ENCODE assay signal across 9 mouse cellular contexts in genomic region chr2:97467031-97467549, GRCm38 (mm10).
DNase-seq lines count a peak whose midpoint lies in the region; ATAC-seq lines count a peak whose summit lies in the region.
"Had no signal": no experiment of that assay in that cellular context is flagged by ENCODE, and none has a peak within 500 bp of the region (broad histone marks: within the 10 kb centered on the region; RNA-seq: fewer than 3 reads in every experiment).

No protein-coding gene starts in this region.

- H3K4me3 ChIP-seq in heart, embryonic 11.5 days (ENCODE audit: low read depth, low read length): peak overlapping the region; percentile 44
- peak overlapping the region; percentile 47 for H3K4me3 ChIP-seq in embryonic facial prominence, embryonic 13.5 days
- H3K4me3 ChIP-seq in hindbrain, embryonic 16.5 days (ENCODE audit: low read length): peak overlapping the region; percentile 66
- peak overlapping the region; percentile 34 for H3K4me3 ChIP-seq in limb, embryonic 11.5 days (ENCODE audit: low read depth, low read length)

- ATAC-seq in heart, embryonic 11.5 days (replicated peaks; ENCODE audit: insufficient number of reproducible peaks, low FRiP score, low TSS enrichment): peak; percentile 53; the same call in 1 of the 2 replicates
- 0 out of 2 replicates have a peak, but pooled peaks have one; percentile 69 for ATAC-seq in embryonic facial prominence, embryonic 13.5 days (ENCODE audit: insufficient number of reproducible peaks, insufficient read depth, low FRiP score, low TSS enrichment, low read depth)
- peak; percentile 75 for ATAC-seq in hindbrain, embryonic 16.5 days
- peak; percentile 70 for ATAC-seq in limb, embryonic 11.5 days (ENCODE audit: insufficient number of reproducible peaks, low FRiP score, low TSS enrichment, low read depth)

- H3K36me3 ChIP-seq in heart, embryonic 11.5 days (ENCODE audit: control insufficient read depth, insufficient read depth, low read length): no peaks in the 10 kb centered on the region
- H3K36me3 ChIP-seq in embryonic facial prominence, embryonic 13.5 days: no peaks in the 10 kb centered on the region
- no peaks in the 10 kb centered on the region for H3K36me3 ChIP-seq in hindbrain, embryonic 16.5 days (ENCODE audit: control insufficient read depth, insufficient read depth, low read length)
- H3K36me3 ChIP-seq in limb, embryonic 11.5 days (ENCODE audit: control insufficient read depth, insufficient read depth, low read length): no peaks in the 10 kb centered on the region
- H3K36me3 ChIP-seq: G1E had no signal

- no peak overlapping the region for H3K27ac ChIP-seq in heart, embryonic 11.5 days (ENCODE audit: low read depth, low read length)
- H3K27ac ChIP-seq in embryonic facial prominence, embryonic 13.5 days: no peak overlapping the region
- peak overlapping the region; percentile 92 for H3K27ac ChIP-seq in hindbrain, embryonic 16.5 days (ENCODE audit: low read depth, low read length)
- no peak overlapping the region for H3K27ac ChIP-seq in limb, embryonic 11.5 days (replicated peaks; ENCODE audit: low read depth, low read length)

- intact Hi-C loops in heart, postnatal 10 days (cut with DNase I): loop anchor here (10.0 kb wide), 1 partner anchor 882 kb away; no protein-coding TSS in a partner anchor

- peaks cover 11% of the 10 kb centered on the region for H3K27me3 ChIP-seq in heart, embryonic 11.5 days (ENCODE audit: control insufficient read depth, insufficient read depth, low read length)
- H3K27me3 ChIP-seq in embryonic facial prominence, embryonic 13.5 days: peaks cover 26% of the 10 kb centered on the region
- no peaks in the 10 kb centered on the region for H3K27me3 ChIP-seq in hindbrain, embryonic 16.5 days (replicated peaks; ENCODE audit: control insufficient read depth, insufficient read depth, low read length)
- H3K27me3 ChIP-seq in limb, embryonic 11.5 days (ENCODE audit: control insufficient read depth, insufficient read depth, low read length): peaks cover 8% of the 10 kb centered on the region; the same call in 1 of the 2 replicates

- DNase-seq in heart, postnatal 10 days: no peak
- peak; percentile 11 for DNase-seq in R1 (ENCODE audit: low read depth, low spot score)
- DNase-seq in limb, embryonic 11.5 days (ENCODE audit: low spot score): peak; percentile 46
- DNase-seq in retina, embryonic 14.5 days (ENCODE audit: low spot score): peak; percentile 73
- no peak for DNase-seq in spleen, postnatal 36 days (ENCODE audit: low spot score in 2 of 2)

- no peaks in the 10 kb centered on the region for H3K4me1 ChIP-seq in heart, embryonic 11.5 days (ENCODE audit: control insufficient read depth, insufficient read depth, low read length)
- H3K4me1 ChIP-seq in embryonic facial prominence, embryonic 13.5 days: 0 out of 2 replicates have a peak, but pooled peaks cover 3% of the 10 kb centered on the region
- peaks cover 5% of the 10 kb centered on the region for H3K4me1 ChIP-seq in hindbrain, embryonic 16.5 days (ENCODE audit: control insufficient read depth, insufficient read depth, low read depth, low read length)
- no peaks in the 10 kb centered on the region for H3K4me1 ChIP-seq in limb, embryonic 11.5 days (ENCODE audit: control insufficient read depth, insufficient read depth, low read length)

- H3K9ac ChIP-seq in heart, embryonic 11.5 days (ENCODE audit: low read depth, low read length): peak overlapping the region; percentile 34
- peak overlapping the region; percentile 66 for H3K9ac ChIP-seq in embryonic facial prominence, embryonic 13.5 days
- peak overlapping the region; percentile 65 for H3K9ac ChIP-seq in hindbrain, embryonic 16.5 days (ENCODE audit: low read depth, low read length)
- no peak overlapping the region for H3K9ac ChIP-seq in limb, embryonic 11.5 days (ENCODE audit: low read length)

- WGBS in heart, embryonic 11.5 days (ENCODE audit: insufficient replicate concordance): under 1% methylated on average over 26 of the region's 26 CpGs
- WGBS in embryonic facial prominence, embryonic 13.5 days: under 1% methylated on average over 26 of the region's 26 CpGs
- under 1% methylated on average over 26 of the region's 26 CpGs for WGBS in hindbrain, embryonic 16.5 days
- under 1% methylated on average over 26 of the region's 26 CpGs for WGBS in limb, embryonic 11.5 days

- peak overlapping the region; percentile 93 for H3K4me2 ChIP-seq in heart, embryonic 11.5 days
- H3K4me2 ChIP-seq in embryonic facial prominence, embryonic 13.5 days: peak overlapping the region; percentile 85
- H3K4me2 ChIP-seq in hindbrain, embryonic 16.5 days (ENCODE audit: low read length): peak overlapping the region; percentile 70
- H3K4me2 ChIP-seq in limb, embryonic 11.5 days (ENCODE audit: low read depth, severe bottlenecking): peak overlapping the region; percentile 86

- H3K9me3 ChIP-seq in heart, embryonic 11.5 days (replicated peaks; ENCODE audit: control insufficient read depth, low read length): no peaks in the 10 kb centered on the region
- no peaks in the 10 kb centered on the region for H3K9me3 ChIP-seq in embryonic facial prominence, embryonic 13.5 days
- no peaks in the 10 kb centered on the region for H3K9me3 ChIP-seq in hindbrain, embryonic 16.5 days (ENCODE audit: control insufficient read depth, low read length)
- H3K9me3 ChIP-seq in limb, embryonic 11.5 days (ENCODE audit: control insufficient read depth, low read length): no peaks in the 10 kb centered on the region

Comparison
In these comparisons a context has a peak if more than half of its experiments do, and no peak if none do; other contexts are left out.
1. DNase-seq: peak in R1 (single experiment), limb, embryonic 11.5 days (single experiment) and retina, embryonic 14.5 days (single experiment); none in heart, postnatal 10 days (0 of 2) and spleen, postnatal 36 days (0 of 2).
2. Peak in every context shown above with its lines, with median percentiles within 50 percentile points of each other: ATAC-seq, H3K4me2 ChIP-seq and H3K4me3 ChIP-seq.